ENCODE assay signal across 10 mouse cellular contexts in the genomic region with DNA sequence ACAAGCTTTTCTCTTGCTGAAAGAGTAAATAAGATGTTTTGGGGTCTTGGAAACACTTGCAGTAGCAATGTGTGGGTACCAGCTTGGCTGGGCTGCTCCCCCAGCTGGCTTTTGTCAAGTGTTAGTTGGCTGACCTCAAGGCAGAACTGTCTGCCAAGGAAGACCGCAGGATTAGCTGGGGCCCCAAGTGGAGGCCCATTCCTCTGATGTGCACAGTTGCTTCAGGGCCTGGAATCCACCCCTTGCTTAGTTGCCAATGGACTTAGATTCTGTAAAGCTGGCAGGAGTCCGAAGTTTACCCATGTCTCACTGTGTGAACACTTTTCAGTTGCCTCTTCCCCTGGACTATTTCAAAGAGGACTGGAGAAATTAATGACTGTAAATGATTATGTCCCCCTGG. TPM values are rescaled to one million over a fixed set of nuclear protein-coding genes. Genes with fewer than 3 reads are reported as not detected.
A peak's percentile ranks its signal among the peaks of the same experiment; 100 is the strongest.
DNase-seq lines count a peak whose midpoint lies in the region.
"Had no signal": no experiment of that assay in that cellular context is flagged by ENCODE, and none has a peak within 500 bp of the region (broad histone marks: within the 10 kb centered on the region; RNA-seq: fewer than 3 reads in every experiment).

No protein-coding gene starts in this region.

- peak; percentile 14 to 28 for DNase-seq in cerebellum, postnatal 14 days
- DNase-seq in cerebellum, adult 9-11 months: no peak
- peak; percentile 16 for DNase-seq in kidney, postnatal 14 days
- no peak for DNase-seq in kidney, adult 9 months
- DNase-seq in NIH3T3 (ENCODE audit: low read depth): peak; percentile 63
- peak; percentile 52 for DNase-seq in lung, postnatal 36 days
- DNase-seq in layer of hippocampus, adult 8-10 months (ENCODE audit: low spot score in 2 of 2): no peak
- no peak for DNase-seq in testis, postnatal 14 days (ENCODE audit: low spot score)
- DNase-seq: cerebellum, adult 9-10 months; right cerebral cortex, postnatal 4 days had no signal

RNA-seq across cellular contexts. Expression of gene Rmdn2, which starts 57.8 kb away (rescaled TPM):
- total RNA-seq in layer of hippocampus, adult 8-10 months (2022): 10 to 100 TPM in 2 of 4 experiments, 1 to 10 TPM in 2; 8.9 to 11.3 (median 10.0) TPM

Comparison
In these comparisons a context has a peak if more than half of its experiments do, and no peak if none do; other contexts are left out.
1. DNase-seq: peak in cerebellum, postnatal 14 days (2 of 2), kidney, postnatal 14 days (single experiment), NIH3T3 (single experiment) and lung, postnatal 36 days (single experiment); none in cerebellum, adult 9-11 months (single experiment), kidney, adult 9 months (single experiment), layer of hippocampus, adult 8-10 months (0 of 2) and testis, postnatal 14 days (single experiment).